Mouse (Mus musculus) common myeloid progenitor, adult 5-6 weeks (primary cell): ENCODE measurements around the gene Zcrb1. TPM values are rescaled to one million over a fixed set of nuclear protein-coding genes. Genes with fewer than 3 reads are reported as not detected.

Source experiments
- ATAC-seq: replicated peaks from 2 replicates; pipeline ENCODE4 v1.8.0; 2016; ENCODE audit warnings: low read depth, mild to moderate bottlenecking, moderate TSS enrichment, inconsistent platforms; ENCODE audit not compliant: poor library complexity, severe bottlenecking
- total RNA-seq: library from RNA; stranded (forward); fragments of 200-1000, 187-1606 nt; gene quantifications from 2 replicates; pipeline ENCODE4 v1.2.3, GENCODE M21; 2017

The Zcrb1 gene
- total RNA-seq, result 102 and 110 TPM in 2 replicates

- peak; percentile 89 for ATAC-seq
These were observed at the start of gene Zcrb1, which contains the start of gene Pphln1 for GRCm38 (mm10) chr15:93397826-93398698. TSS of gene Zcrb1 (minus strand) at chr15:93398334. TSS of gene Pphln1 (plus strand) at chr15:93398350.

- no peak for ATAC-seq
These were observed 45.5 kb upstream of the Zcrb1 start for GRCm38 (mm10) chr15:93443676-93444075.

- ATAC-seq, result no peak
These were observed 44.1 kb upstream of the Zcrb1 start for GRCm38 (mm10) chr15:93442271-93442670.

GRCm38 (mm10) chr15:93438663-93439062, 40.5 kb upstream of the Zcrb1 start:
- peak; percentile 95 for ATAC-seq

DNA sequence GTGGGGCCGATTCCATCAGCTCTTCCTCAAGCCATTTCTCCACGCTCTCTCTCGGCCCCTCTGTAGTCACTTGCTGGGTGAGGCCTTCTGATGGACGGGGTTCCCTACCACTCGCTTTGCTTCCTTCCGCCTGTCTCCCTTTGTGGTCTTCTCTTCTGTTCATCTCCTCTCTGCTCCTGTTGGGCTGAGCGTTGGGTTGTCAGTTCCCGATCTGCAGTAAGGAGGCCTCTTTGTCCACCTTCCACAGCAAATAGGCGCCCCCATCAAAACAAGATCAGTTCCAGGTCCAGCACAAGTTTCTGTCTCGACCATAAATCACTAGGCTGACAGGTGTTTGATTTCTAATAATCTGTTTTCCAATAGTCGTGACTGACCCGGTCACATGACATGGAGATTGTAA, 37.9 kb upstream of the Zcrb1 start:
- ATAC-seq, result no peak

DNA sequence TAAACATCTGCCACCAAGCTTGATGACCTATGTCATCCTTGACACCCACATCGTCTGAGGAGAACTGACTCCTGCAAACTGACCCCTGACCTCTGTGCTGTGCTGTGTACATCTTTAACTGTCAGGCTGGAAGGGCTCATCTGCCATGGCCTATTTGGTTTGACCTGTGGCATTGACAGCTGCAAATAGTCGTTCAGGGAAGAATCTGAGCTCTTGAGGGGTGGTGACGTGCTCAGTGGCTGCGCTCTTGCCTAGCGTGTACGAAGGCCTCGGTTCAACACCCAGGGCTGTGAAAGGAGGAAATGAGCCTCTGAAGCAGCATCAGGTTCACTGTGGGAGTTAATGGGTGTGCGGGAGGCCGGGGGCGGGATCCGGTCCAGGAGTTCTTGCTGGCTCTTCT, 35.7 kb upstream of the Zcrb1 start:
- no peak for ATAC-seq

GRCm38 (mm10) chr15:93422537-93422936, 24.4 kb upstream of the Zcrb1 start:
- ATAC-seq, result no peak

- no peak for ATAC-seq
These were observed 22.5 kb upstream of the Zcrb1 start for GRCm38 (mm10) chr15:93420596-93420995.

DNA sequence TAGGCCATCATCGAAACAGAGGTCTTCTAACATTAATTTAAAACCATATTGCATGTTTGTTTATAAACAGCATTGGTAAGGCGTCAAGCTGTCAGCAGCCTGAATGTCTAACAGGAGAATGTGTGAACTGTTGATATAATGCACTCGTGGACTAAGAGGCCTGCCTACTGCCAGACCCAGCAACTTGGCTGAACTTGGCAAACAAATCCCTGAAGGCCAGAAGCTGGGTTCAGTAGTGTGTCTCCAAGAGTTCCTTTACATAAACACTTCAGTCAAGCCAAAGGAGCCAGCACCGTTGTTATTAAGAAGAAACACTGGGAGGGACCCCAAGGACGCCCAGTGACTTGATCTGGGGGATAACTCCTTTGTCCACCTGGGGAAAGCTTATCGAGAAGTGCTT, 18.2 kb upstream of the Zcrb1 start:
- ATAC-seq, result no peak

DNA sequence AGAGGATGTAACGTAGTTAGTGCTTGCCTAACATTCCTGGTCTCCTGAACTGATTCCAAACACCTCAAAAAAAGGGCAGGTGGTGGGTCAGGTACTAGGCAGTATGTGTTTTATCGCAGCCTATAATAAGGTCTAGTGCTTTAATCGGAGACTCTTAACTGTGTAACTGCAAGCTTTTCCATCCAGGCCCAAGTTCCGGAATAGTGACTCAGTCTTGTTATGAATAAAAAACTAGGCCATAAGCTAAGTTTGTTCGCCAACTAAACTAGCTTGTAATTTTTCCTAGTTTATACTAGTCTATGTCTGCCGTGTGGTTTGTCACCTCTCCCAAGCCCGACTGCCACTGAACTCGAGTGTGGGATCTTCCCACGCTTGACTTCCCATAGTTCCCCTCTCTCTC, 16.3 kb upstream of the Zcrb1 start:
- ATAC-seq, result no peak

- no peak for ATAC-seq
These were observed 14.3 kb upstream of the Zcrb1 start for GRCm38 (mm10) chr15:93412445-93412844.

DNA sequence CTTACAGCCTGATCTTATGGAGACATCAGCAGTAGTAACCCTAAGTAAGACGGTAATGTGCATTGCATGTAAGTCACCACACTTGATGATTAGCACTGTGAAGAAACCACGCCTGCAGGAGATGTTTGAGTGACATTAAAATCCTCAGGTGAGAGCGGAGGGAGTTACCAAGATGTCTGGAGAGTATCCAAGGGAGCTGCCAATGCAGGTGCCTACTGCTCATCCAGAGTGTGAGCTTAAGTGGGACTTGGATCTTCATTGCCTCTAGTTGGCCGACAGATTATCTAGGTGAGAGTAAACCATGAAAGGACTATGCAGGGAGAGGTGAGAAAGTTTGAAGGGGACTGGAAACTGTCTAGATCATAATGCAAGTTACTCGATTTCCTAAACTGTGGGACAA, 8.4 kb upstream of the Zcrb1 start:
- ATAC-seq, result no peak

- ATAC-seq, result no peak
These were observed 7.4 kb upstream of the Zcrb1 start for GRCm38 (mm10) chr15:93405446-93405986.

DNA sequence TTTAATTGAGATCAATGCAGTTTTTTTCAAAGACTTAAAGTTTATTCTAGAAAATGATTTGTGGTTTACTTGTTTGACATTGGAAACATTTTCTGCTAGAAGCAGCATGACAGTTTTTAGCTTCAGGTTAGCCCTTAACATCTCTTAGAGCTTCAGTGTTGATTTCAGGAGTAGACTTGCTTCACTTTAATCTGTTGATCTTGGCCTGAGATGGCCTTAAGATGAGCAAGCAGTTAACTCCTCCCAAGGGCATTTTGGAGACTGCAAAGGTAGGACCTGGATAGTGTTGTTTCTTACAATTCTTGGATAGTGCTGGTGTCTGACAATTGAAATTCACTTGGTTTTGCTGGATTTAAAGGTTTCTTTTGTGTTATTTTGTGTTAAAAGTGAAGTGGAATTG, 6.7 kb upstream of the Zcrb1 start:
- no peak for ATAC-seq

- ATAC-seq, result no peak
These were observed 4.6 kb upstream of the Zcrb1 start for GRCm38 (mm10) chr15:93402730-93403129.

DNA sequence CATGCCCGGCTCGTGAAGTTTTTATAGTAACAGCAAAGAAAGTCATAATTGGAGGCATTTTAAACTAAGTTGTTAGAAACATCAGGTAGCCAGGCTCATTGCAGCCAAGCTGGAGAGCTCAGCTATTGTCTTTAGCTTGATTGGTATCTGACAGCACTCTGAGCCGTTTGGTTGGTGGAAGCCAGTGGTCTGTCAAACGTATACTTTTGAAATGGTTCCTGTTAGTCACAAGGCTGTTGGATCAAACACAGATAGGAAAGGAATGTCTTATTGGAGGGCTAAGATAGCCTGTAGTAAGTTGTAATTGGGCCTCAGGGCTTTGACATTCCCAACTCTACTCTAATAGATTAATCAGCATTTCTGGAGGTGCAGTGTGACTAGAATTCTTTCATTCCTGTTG, 3.3 kb upstream of the Zcrb1 start:
- no peak for ATAC-seq

DNA sequence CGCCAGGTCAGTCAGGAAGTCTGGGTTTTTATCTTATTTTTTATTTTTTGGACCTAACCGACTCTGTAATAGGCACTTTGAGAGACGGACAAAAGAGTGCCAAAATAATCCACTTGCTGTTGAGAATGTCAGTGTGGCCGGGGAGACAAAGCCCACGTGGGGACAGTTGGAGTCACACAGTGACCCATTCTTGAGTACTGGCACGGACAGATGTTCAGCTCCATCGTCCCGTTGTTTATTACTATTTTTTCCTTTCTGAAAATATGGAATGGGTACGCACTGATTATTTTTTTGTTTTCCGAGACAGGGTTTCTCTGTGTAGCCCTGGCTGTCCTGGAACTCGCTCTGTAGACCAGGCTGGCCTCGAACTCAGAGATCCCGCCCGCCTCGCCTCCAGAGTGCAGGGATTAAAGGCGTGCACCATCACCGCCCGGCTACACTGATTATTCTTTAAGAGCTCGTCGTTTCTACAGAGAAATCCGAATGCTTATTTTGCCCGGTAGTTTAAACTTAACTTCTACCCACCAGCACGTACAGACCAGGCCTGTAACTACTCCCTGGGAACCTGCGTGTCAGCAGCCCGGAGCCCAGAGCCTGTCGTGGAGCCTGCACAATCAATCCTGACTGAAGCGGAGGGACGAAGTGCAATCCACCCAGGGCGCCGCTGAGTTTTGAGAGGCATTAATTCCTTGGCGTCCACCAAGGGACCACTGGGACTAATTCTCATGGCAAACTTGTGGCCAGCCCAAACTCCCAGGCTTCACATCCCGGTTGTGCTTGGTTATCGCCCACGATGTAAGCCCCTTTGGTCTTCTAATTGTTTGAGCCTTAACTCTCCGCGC, 786 bp upstream of the Zcrb1 start:
- peak; percentile 30 for ATAC-seq

DNA sequence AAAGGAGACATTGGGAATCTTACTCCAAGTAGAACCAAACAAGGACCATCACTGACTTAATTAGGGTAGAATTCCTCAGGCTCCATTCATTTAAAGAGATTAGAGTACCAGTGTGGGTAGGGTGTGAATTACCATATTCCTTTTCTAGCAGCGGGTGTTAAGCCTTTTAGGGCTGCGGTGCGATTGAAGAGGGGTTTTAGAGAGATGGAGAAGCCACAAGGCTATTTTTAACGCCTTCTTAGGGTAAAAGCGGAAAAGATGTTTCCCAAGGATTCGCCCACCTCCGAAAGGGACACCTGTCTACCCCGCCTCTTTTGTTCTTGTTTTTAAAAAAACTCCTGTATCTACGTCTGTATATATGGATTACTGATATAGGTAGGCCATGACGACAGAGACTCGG, 865 bp downstream of the Zcrb1 start:
- no peak for ATAC-seq

- ATAC-seq, result no peak
These were observed 16.8 kb downstream of the Zcrb1 start for GRCm38 (mm10) chr15:93381337-93381736.

- 0 out of 2 replicates have a peak, but pooled peaks have one; percentile 39 for ATAC-seq
These were observed 19.0 kb downstream of the Zcrb1 start for GRCm38 (mm10) chr15:93379177-93379576.

GRCm38 (mm10) chr15:93375696-93376095, 22.4 kb downstream of the Zcrb1 start:
- ATAC-seq, result peak; percentile 25; the same call in 1 of the 2 replicates
